Mouse (Mus musculus): ENCODE data around the gene Lrit2.

Gene Lrit2

GRCm38 (mm10) chr14:37111371-37111770 lies 43.6 kb downstream of the Lrit2 start:
- DNase-seq (ENCODE audit: low read depth, low spot score), result no peak

- DNase-seq (ENCODE audit: low read depth, low spot score), result no peak
Measured at GRCm38 (mm10) chr14:37112931-37113330, 45.2 kb downstream of the Lrit2 start.

- no peak for DNase-seq (ENCODE audit: low read depth, low spot score)
Measured at GRCm38 (mm10) chr14:37113922-37114321, 46.2 kb downstream of the Lrit2 start, which contains the start of gene 2610528A11Rik. Gene 2610528A11Rik (minus strand): TSS chr14:37114022.

- DNase-seq (ENCODE audit: low read depth, low spot score), result no peak
Measured at GRCm38 (mm10) chr14:37119233-37119632, 51.5 kb downstream of the Lrit2 start.

Measured in c-Kit-negative CD71-positive TER-119-positive erythroid progenitor cells, embryonic 14.5 days (primary cell).